Mouse (Mus musculus) heart, postnatal 0 days (tissue): ENCODE data around the gene Gfra4. TPM values are rescaled to one million over a fixed set of nuclear protein-coding genes. Genes with fewer than 3 reads are reported as not detected.

Source experiments
- ATAC-seq: fragments of 200-750 bp; cut with Nextera tagmentation; 2 replicates; pipeline ENCODE4 v1.8.0; 2017; ENCODE audit warnings: low read depth, moderate number of reproducible peaks, moderate library complexity; ENCODE audit not compliant: insufficient read depth
- DNase-seq: peaks from one replicate; pipeline ENCODE4 v3.0.0-alpha.2; 2016; ENCODE audit warnings: low spot score
- H3K27ac ChIP-seq: fragments of 300-500 bp; sonication (generic); 2 replicates; pipeline ENCODE4 v1.5.1; 2014; ENCODE audit warnings: low read depth, mild to moderate bottlenecking
- H3K27me3 ChIP-seq: fragments of 300-500 bp; sonication (generic); 2 replicates; pipeline ENCODE4 v1.6.1; 2014; ENCODE audit warnings: low read length, mixed read lengths; ENCODE audit not compliant: control insufficient read depth, insufficient read depth
- H3K36me3 ChIP-seq: fragments of 300-500 bp; sonication (generic); replicated peaks from 2 replicates; pipeline ENCODE4 v1.6.1; 2014; ENCODE audit warnings: low read length, mixed read lengths; ENCODE audit not compliant: control insufficient read depth, insufficient read depth
- H3K4me1 ChIP-seq: fragments of 300-500 bp; sonication (generic); 2 replicates; pipeline ENCODE4 v1.6.1; 2014; ENCODE audit warnings: antibody characterized with exemption; ENCODE audit not compliant: control insufficient read depth, insufficient read depth
- H3K4me2 ChIP-seq: fragments of 300-500 bp; sonication (generic); 2 replicates; pipeline ENCODE4 v1.6.1; 2014; ENCODE audit warnings: low read depth, mild to moderate bottlenecking, low read length, moderate library complexity
- H3K4me3 ChIP-seq: fragments of 300-500 bp; sonication (generic); 2 replicates; pipeline ENCODE4 v1.5.1; 2014; ENCODE audit warnings: low read depth, low read length
- H3K9ac ChIP-seq: fragments of 300-500 bp; sonication (generic); replicated peaks from 2 replicates; pipeline ENCODE4 v1.6.1; 2014; ENCODE audit warnings: low read depth, low read length, mixed read lengths
- H3K9me3 ChIP-seq: fragments of 300-500 bp; sonication (generic); replicated peaks from 2 replicates; pipeline ENCODE4 v1.6.1; 2016; ENCODE audit warnings: low read length; ENCODE audit not compliant: control insufficient read depth
- CTCF ChIP-seq: IDR thresholded peaks from 2 replicates; pipeline ENCODE4 v1.5.1; 2016; ENCODE audit warnings: antibody characterized with exemption, control low read depth, low read depth
- EP300 ChIP-seq: IDR thresholded peaks from 2 replicates; pipeline ENCODE4 v1.6.1; 2016; ENCODE audit warnings: antibody characterized with exemption, low read depth
- WGBS: fragments of 180-500 bp; shearing (Covaris S2); extraction: QIAGEN DNeasy Blood & Tissue Kit; methylation state at CpG from one replicate; pipeline ENCODE4 v1.1.7; 2014; 5-methylcytosine and 5-hydroxymethylcytosine counted together
- polyA plus RNA-seq: library from polyadenylated mRNA; unstranded; fragments of >200 nt; fragmentation: Nextera tagmentation; extraction: Ambion mirVana; gene quantifications from 2 replicates; pipeline ENCODE4 v1.2.1, GENCODE M21; 2015
- total RNA-seq: library from RNA; depleted of rRNA; stranded (reverse); fragments of >200 nt; gene quantifications from 2 replicates; pipeline ENCODE4 v1.2.3, GENCODE M21; 2014; ENCODE audit warnings: low replicate concordance; rRNA removed

The Gfra4 gene
- total RNA-seq (0.19 and 10.7 TPM in 2 replicates), polyA plus RNA-seq (2.2 and 2.9 TPM in 2 replicates)

DNA sequence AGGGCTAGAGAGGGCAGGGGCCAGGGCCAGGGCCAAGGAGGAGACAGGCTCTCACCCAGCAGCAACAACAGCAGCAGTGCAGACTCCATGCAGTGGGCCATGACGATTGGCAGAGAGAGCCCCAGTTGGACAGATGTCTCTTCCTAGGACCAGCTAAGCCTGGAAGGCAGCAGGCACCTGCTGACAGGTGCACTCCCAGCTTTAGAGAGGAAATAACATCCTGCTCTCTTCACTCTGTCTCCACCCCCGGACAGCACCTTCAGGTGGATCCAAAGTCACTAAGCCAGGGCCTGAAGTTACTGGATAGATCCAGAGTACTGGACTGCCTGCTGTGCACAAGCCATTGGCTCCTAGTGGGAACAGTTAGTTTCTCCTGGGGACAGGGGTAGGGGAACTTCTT is at the start of gene Gfra4:
Gfra4 (minus strand) TSS at position 101 of the 400 bp plus-strand sequence.
- no peaks in the 10 kb centered on the region for H3K9me3 ChIP-seq
- no peak for TF ChIP-seq CTCF
- TF ChIP-seq EP300 = no peak
- H3K36me3 ChIP-seq = no peaks in the 10 kb centered on the region
- H3K27me3 ChIP-seq = peaks cover 41% of the 10 kb centered on the region
- H3K4me2 ChIP-seq = no peak within 1 kb of the TSS
- no peak within 1 kb of the TSS for H3K4me3 ChIP-seq
- no peak within 1 kb of the TSS for H3K27ac ChIP-seq
- ATAC-seq (no peak), DNase-seq (no peak)
- WGBS = 76% methylated on average over 2 of the region's 2 CpGs
- H3K9ac ChIP-seq = no peak within 1 kb of the TSS
- peaks cover 19% of the 10 kb centered on the region for H3K4me1 ChIP-seq

DNA sequence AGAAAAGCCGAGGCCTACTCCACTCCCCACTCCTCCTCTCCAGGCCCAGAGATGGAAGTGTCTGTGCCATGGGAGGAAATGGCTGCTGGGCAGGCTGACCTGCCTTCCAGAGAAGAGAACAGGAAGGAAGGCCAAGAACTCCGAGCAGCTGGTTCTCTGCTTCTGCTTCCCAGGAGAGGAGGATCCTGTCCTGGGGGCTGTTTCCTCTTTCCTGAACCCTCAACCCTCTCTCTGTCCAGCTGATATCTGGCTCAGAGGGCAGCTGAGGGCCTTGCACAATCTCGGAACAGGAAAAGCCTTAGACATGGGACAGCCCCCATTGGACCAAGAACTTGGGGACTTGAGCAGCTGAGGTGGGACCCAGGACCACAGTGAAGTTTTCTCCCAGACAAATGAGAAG is 48.0 kb upstream of the Gfra4 start:
- 54% methylated on average over 3 of the region's 3 CpGs for WGBS

DNA sequence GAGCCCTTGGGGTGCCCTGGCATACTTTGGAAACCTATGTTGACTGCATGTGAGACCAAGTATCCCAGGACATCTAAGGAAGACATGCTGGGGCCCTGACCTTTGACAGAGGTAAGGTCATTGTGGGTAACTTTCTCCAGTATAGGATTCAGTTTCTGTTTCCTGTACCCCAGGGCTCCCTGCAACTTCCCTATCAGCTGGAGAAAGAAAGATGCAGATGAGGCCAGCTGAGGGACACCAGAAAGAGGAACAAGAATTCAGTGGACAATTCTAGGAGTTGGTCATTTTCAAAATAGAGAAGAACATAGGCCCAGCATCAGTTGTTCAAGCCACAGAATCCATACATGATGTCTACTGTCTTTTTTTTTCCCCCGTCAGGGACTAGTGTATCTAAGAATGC is 46.7 kb upstream of the Gfra4 start:
- Histone ChIP-seq H3K4me3 (no peak overlapping the region), H3K4me2 (no peak overlapping the region), H3K9ac (no peak overlapping the region), H3K36me3 (no peaks in the 10 kb centered on the region), H3K27ac (no peak overlapping the region), H3K9me3 (no peaks in the 10 kb centered on the region), H3K27me3 (no peaks in the 10 kb centered on the region), H3K4me1 (no peaks in the 10 kb centered on the region)
- TF ChIP-seq EP300 (no peak), CTCF (no peak)
- ATAC-seq = no peak
- 89% methylated on average over 1 of the region's 1 CpGs for WGBS
- no peak for DNase-seq

More for the DNA sequence above, 48.0 kb upstream of the Gfra4 start:
- H3K27ac ChIP-seq = peak overlapping the region; percentile 51
- H3K4me3 ChIP-seq = no peak overlapping the region
- H3K4me2 ChIP-seq = no peak overlapping the region
- H3K27me3 ChIP-seq = no peaks in the 10 kb centered on the region
- no peaks in the 10 kb centered on the region for H3K9me3 ChIP-seq
- H3K36me3 ChIP-seq = no peaks in the 10 kb centered on the region
- no peaks in the 10 kb centered on the region for H3K4me1 ChIP-seq
- no peak overlapping the region for H3K9ac ChIP-seq
- DNase-seq = peak; percentile 22
- TF ChIP-seq EP300 (no peak), CTCF (no peak)
- peak; percentile 16; the same call in 1 of the 2 replicates for ATAC-seq

DNA sequence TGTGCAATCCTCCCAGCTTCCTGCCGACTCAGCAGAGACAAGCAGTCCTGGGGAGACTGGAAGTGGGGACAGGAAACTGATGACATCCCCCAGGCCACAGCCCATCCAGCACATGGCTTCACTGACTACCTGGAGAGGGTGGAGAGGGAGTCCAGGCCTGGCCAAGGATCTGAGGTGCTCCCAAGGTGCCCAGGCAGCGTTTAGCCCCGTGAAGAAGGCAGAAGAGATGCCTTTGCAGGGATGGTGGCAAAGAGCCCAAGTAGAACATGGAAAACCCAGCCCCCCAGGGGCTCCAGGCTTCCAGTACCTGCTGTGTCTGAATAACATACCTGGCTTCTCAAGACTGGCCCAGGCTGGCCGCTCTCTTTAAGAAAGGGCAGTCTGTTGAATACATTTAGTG is 45.7 kb upstream of the Gfra4 start:
- Histone ChIP-seq H3K27ac (no peak overlapping the region), H3K4me1 (no peaks in the 10 kb centered on the region), H3K9me3 (no peaks in the 10 kb centered on the region), H3K4me3 (no peak overlapping the region), H3K27me3 (no peaks in the 10 kb centered on the region), H3K9ac (no peak overlapping the region), H3K4me2 (no peak overlapping the region), H3K36me3 (no peaks in the 10 kb centered on the region)
- WGBS = 68% methylated on average over 4 of the region's 4 CpGs
- DNase-seq = no peak
- TF ChIP-seq CTCF (no peak), EP300 (no peak)
- no peak for ATAC-seq

DNA sequence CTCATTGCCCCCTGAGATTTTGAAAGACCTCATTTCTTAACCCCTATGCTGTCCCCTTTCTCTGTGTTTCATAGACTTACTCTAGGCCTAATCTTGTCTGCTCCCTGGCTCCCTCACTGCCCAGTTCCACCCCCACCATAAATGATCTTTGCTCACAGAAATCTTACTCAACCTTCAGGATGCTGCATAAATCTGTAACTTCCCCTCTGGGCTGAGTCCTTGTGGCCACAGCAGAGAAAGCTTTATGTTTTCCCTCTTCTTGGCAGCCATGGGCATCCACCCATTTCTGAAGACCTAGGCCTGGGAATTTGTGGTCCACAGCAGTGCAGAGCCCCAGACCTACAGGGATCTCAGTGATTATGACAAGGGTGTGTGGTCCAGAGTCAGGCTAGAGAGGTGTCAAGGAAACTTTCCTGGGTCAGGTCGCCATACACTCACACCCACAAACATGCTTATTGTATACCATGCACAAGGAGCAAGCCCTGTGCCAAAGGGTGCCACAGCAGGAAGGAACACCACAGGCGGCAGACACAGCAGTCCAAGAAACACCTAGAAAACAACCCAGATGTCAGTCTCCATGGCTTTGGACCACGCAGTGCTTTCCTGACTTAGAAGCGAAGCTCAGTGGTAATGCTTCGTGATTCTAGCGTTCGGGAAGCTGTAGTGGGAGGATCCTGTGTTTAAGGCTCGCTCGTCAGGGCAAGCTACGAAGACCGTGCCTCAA is 43.9 kb upstream of the Gfra4 start, which contains the start of gene Siglec1:
Siglec1 (minus strand) TSS at position 99 of the 724 bp plus-strand sequence.
- WGBS = 80% methylated on average over 11 of the region's 11 CpGs
- DNase-seq = no peak
- H3K4me3 ChIP-seq = no peak within 1 kb of the TSS
- no peaks in the 10 kb centered on the region for H3K27me3 ChIP-seq
- no peak for ATAC-seq
- no peaks in the 10 kb centered on the region for H3K36me3 ChIP-seq
- no peak within 1 kb of the TSS for H3K9ac ChIP-seq
- TF ChIP-seq EP300 = no peak
- TF ChIP-seq CTCF = no peak
- H3K4me1 ChIP-seq = no peaks in the 10 kb centered on the region
- no peaks in the 10 kb centered on the region for H3K9me3 ChIP-seq
- H3K27ac ChIP-seq = no peak within 1 kb of the TSS
- H3K4me2 ChIP-seq = no peak within 1 kb of the TSS

DNA sequence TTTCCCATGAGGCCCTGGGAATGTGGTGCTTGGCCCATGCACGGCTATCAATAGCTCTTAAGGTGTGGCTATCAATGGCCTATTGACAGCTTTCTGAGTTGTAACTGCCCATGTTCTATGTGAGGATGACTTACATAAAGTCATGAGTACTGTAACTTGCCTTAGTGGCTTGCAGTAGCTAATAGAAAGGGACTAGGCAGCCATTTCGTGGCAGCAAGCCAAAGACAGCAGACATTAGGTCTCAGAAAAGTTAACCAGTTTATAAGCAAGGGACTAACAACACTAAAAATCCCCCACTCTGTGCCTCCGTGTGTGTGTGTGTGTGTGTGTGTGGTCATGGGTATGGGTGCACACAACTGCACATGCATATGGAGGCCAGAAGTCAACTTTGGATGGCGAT is 41.3 kb upstream of the Gfra4 start:
- H3K27ac ChIP-seq = no peak overlapping the region
- no peak overlapping the region for H3K4me2 ChIP-seq
- TF ChIP-seq EP300 (no peak), CTCF (no peak)
- H3K4me1 ChIP-seq = no peaks in the 10 kb centered on the region
- H3K27me3 ChIP-seq = no peaks in the 10 kb centered on the region
- H3K4me3 ChIP-seq = no peak overlapping the region
- ATAC-seq = no peak
- 79% methylated on average over 4 of the region's 4 CpGs for WGBS
- H3K36me3 ChIP-seq = no peaks in the 10 kb centered on the region
- H3K9me3 ChIP-seq = no peaks in the 10 kb centered on the region
- DNase-seq = no peak
- H3K9ac ChIP-seq = no peak overlapping the region
